Mouse (Mus musculus) heart, embryonic 13.5 days (tissue): ENCODE results near the gene Ppp6r1. TPM values are rescaled to one million over a fixed set of nuclear protein-coding genes. Genes with fewer than 3 reads are reported as not detected.
"Not testable (repeated sequence)": the region's sequence is repeated elsewhere in the genome, so short reads cannot be mapped to it uniquely, and the experiment has no call there.

Source experiments
- ATAC-seq: fragments of 200-750 bp; cut with Nextera tagmentation; 2 replicates; pipeline ENCODE4 v1.8.0; 2017; ENCODE audit warnings: moderate TSS enrichment; ENCODE audit not compliant: insufficient number of reproducible peaks, low FRiP score, low TSS enrichment; ENCODE audit errors: extremely low read depth
- H3K27ac ChIP-seq: fragments of 300-500 bp; sonication (generic); replicated peaks from 2 replicates; pipeline ENCODE4 v1.5.1; 2015; ENCODE audit warnings: moderate library complexity, mild to moderate bottlenecking, inconsistent platforms
- H3K27me3 ChIP-seq: fragments of 300-500 bp; sonication (generic); replicated peaks from 2 replicates; pipeline ENCODE4 v1.6.1; 2015; ENCODE audit warnings: mild to moderate bottlenecking, inconsistent platforms
- H3K36me3 ChIP-seq: fragments of 300-500 bp; sonication (generic); 2 replicates; pipeline ENCODE4 v1.6.1; 2015; ENCODE audit warnings: mild to moderate bottlenecking, inconsistent platforms
- H3K4me1 ChIP-seq: fragments of 300-500 bp; sonication (generic); 2 replicates; pipeline ENCODE4 v1.6.1; 2015; ENCODE audit warnings: inconsistent platforms
- H3K4me2 ChIP-seq: fragments of 300-500 bp; sonication (generic); 2 replicates; pipeline ENCODE4 v1.6.1; 2015; ENCODE audit warnings: inconsistent platforms, mild to moderate bottlenecking, moderate library complexity
- H3K4me3 ChIP-seq: fragments of 300-500 bp; sonication (generic); 2 replicates; pipeline ENCODE4 v1.5.1; 2015; ENCODE audit warnings: moderate library complexity, mild to moderate bottlenecking, inconsistent platforms
- H3K9ac ChIP-seq: fragments of 300-500 bp; sonication (generic); 2 replicates; pipeline ENCODE4 v1.6.1; 2015; ENCODE audit warnings: inconsistent platforms, mild to moderate bottlenecking, moderate library complexity
- H3K9me3 ChIP-seq: fragments of 300-500 bp; sonication (generic); 2 replicates; pipeline ENCODE4 v1.6.1; 2016; ENCODE audit warnings: inconsistent platforms
- WGBS: fragments of 180-500 bp; shearing (Covaris S2); methylation state at CpG from one replicate; pipeline ENCODE4 v1.1.7; 2015; ENCODE audit warnings: mixed read lengths; 5-methylcytosine and 5-hydroxymethylcytosine counted together
- polyA plus RNA-seq: library from polyadenylated mRNA; unstranded; fragments of >200 nt; fragmentation: Nextera tagmentation; extraction: Ambion mirVana; gene quantifications from 2 replicates; pipeline ENCODE4 v1.2.1, GENCODE M21; 2015

The Ppp6r1 gene
- polyA plus RNA-seq, 1 experiment from 2014 or later = 7.4 TPM

GRCm38 (mm10) chr7:4612386-4612785 is 46.4 kb downstream of the Ppp6r1 start:
- H3K9ac ChIP-seq = no peak overlapping the region
- no peaks in the 10 kb centered on the region for H3K27me3 ChIP-seq
- H3K27ac ChIP-seq = no peak overlapping the region
- no peaks in the 10 kb centered on the region for H3K9me3 ChIP-seq
- H3K4me3 ChIP-seq = no peak overlapping the region
- 50% methylated on average over 8 of the region's 8 CpGs for WGBS
- H3K4me1 ChIP-seq = no peaks in the 10 kb centered on the region
- H3K4me2 ChIP-seq = no peak overlapping the region
- H3K36me3 ChIP-seq = no peaks in the 10 kb centered on the region
- ATAC-seq = no peak

GRCm38 (mm10) chr7:4611921-4612341 is 46.9 kb downstream of the Ppp6r1 start:
- Histone ChIP-seq H3K27ac (no peak overlapping the region), H3K4me1 (no peaks in the 10 kb centered on the region), H3K36me3 (no peaks in the 10 kb centered on the region), H3K9ac (no peak overlapping the region), H3K4me2 (no peak overlapping the region), H3K9me3 (no peaks in the 10 kb centered on the region), H3K27me3 (no peaks in the 10 kb centered on the region), H3K4me3 (no peak overlapping the region)
- no peak for ATAC-seq
- 64% methylated on average over 12 of the region's 12 CpGs for WGBS

- H3K4me2 ChIP-seq = no peak overlapping the region
- WGBS = 72% methylated on average over 12 of the region's 12 CpGs
These were observed 47.3 kb downstream of the Ppp6r1 start for GRCm38 (mm10) chr7:4611511-4611910.

GRCm38 (mm10) chr7:4608002-4608401 is 50.8 kb downstream of the Ppp6r1 start:
- no peak for ATAC-seq
- WGBS = 60% methylated on average over 5 of the region's 5 CpGs
- no peaks in the 10 kb centered on the region for H3K4me1 ChIP-seq

More at GRCm38 (mm10) chr7:4611511-4611910, 47.3 kb downstream of the Ppp6r1 start:
- no peak overlapping the region for H3K27ac ChIP-seq
- H3K9me3 ChIP-seq = no peaks in the 10 kb centered on the region
- ATAC-seq = no peak
- no peaks in the 10 kb centered on the region for H3K4me1 ChIP-seq
- no peaks in the 10 kb centered on the region for H3K36me3 ChIP-seq
- no peak overlapping the region for H3K9ac ChIP-seq
- H3K27me3 ChIP-seq = no peaks in the 10 kb centered on the region
- no peak overlapping the region for H3K4me3 ChIP-seq

GRCm38 (mm10) chr7:4603873-4604272 is 54.9 kb downstream of the Ppp6r1 start, which contains the start of gene Ptprh:
TSS of gene Ptprh (minus strand) at chr7:4604041.
- no peak for ATAC-seq
- H3K4me1 ChIP-seq = no peaks in the 10 kb centered on the region

More at GRCm38 (mm10) chr7:4608002-4608401, 50.8 kb downstream of the Ppp6r1 start:
- H3K9me3 ChIP-seq = no peaks in the 10 kb centered on the region
- no peak overlapping the region for H3K27ac ChIP-seq
- H3K27me3 ChIP-seq = no peaks in the 10 kb centered on the region
- no peak overlapping the region for H3K9ac ChIP-seq
- no peak overlapping the region for H3K4me2 ChIP-seq
- H3K36me3 ChIP-seq = no peaks in the 10 kb centered on the region
- H3K4me3 ChIP-seq = no peak overlapping the region

GRCm38 (mm10) chr7:4602969-4603368 is 55.9 kb downstream of the Ppp6r1 start:
- Histone ChIP-seq H3K36me3 (no peaks in the 10 kb centered on the region), H3K4me3 (no peak overlapping the region), H3K9ac (no peak overlapping the region), H3K9me3 (no peaks in the 10 kb centered on the region), H3K4me1 (no peaks in the 10 kb centered on the region), H3K27ac (no peak overlapping the region), H3K27me3 (no peaks in the 10 kb centered on the region), H3K4me2 (no peak overlapping the region)
- ATAC-seq = no peak
- 75% methylated on average over 6 of the region's 6 CpGs for WGBS

More at GRCm38 (mm10) chr7:4603873-4604272, 54.9 kb downstream of the Ppp6r1 start, which contains the start of gene Ptprh:
- no peak within 1 kb of the TSS for H3K27ac ChIP-seq
- H3K9me3 ChIP-seq = no peaks in the 10 kb centered on the region
- H3K27me3 ChIP-seq = no peaks in the 10 kb centered on the region
- no peak within 1 kb of the TSS for H3K9ac ChIP-seq
- H3K36me3 ChIP-seq = no peaks in the 10 kb centered on the region
- H3K4me3 ChIP-seq = no peak within 1 kb of the TSS
- 65% methylated on average over 6 of the region's 6 CpGs for WGBS
- no peak within 1 kb of the TSS for H3K4me2 ChIP-seq

GRCm38 (mm10) chr7:4597046-4597445 is 61.8 kb downstream of the Ppp6r1 start:
- H3K27me3 ChIP-seq, H3K27ac ChIP-seq, H3K9me3 ChIP-seq, ATAC-seq, H3K4me2 ChIP-seq, H3K36me3 ChIP-seq, H3K9ac ChIP-seq, H3K4me3 ChIP-seq, H3K4me1 ChIP-seq: not testable (repeated sequence)
- 58% methylated on average over 4 of the region's 4 CpGs for WGBS

Other genes starting within 250 kb of the Ppp6r1 start
- 24.7 and 29.9 TPM in 2 replicates for gene Rdh13, start 213.4 kb downstream of the Ppp6r1 start, polyA plus RNA-seq
- 3.3 and 4.2 TPM in 2 replicates for gene Eps8l1, start 198.3 kb downstream of the Ppp6r1 start, polyA plus RNA-seq
- 29.2 and 33.9 TPM in 2 replicates for gene Ppp1r12c, start 157.3 kb downstream of the Ppp6r1 start, polyA plus RNA-seq
- 610 and 755 TPM in 2 replicates for gene Tnnt1, start 142.6 kb downstream of the Ppp6r1 start, polyA plus RNA-seq
- 2,083 and 2,324 TPM in 2 replicates for gene Tnni3, start 134.8 kb downstream of the Ppp6r1 start, polyA plus RNA-seq
- 0.59 and 0.95 TPM in 2 replicates for gene Dnaaf3, start 126.6 kb downstream of the Ppp6r1 start, polyA plus RNA-seq
- 1.4 and 2.7 TPM in 2 replicates for gene Syt5, start 111.5 kb downstream of the Ppp6r1 start, polyA plus RNA-seq
- 0.04 TPM in 1 of 2 replicates, not detected in the other for gene Ptprh, start 55.0 kb downstream of the Ppp6r1 start, polyA plus RNA-seq
- 2.4 TPM in 2 replicates for gene Tmem86b, start 27.6 kb downstream of the Ppp6r1 start, polyA plus RNA-seq
- gene Hspbp1, start 26.0 kb upstream of the Ppp6r1 start, polyA plus RNA-seq = 74.0 and 79.9 TPM in 2 replicates
- 0.46 and 0.91 TPM in 2 replicates for gene Brsk1, start 31.6 kb upstream of the Ppp6r1 start, polyA plus RNA-seq
- gene Tmem150b, start 66.2 kb upstream of the Ppp6r1 start, polyA plus RNA-seq = 0.05 and 0.07 TPM in 2 replicates
- 57.1 and 60.0 TPM in 2 replicates for gene Kmt5c, start 81.1 kb upstream of the Ppp6r1 start, polyA plus RNA-seq
- 35.4 and 36.4 TPM in 2 replicates for gene Cox6b2, start 94.1 kb upstream of the Ppp6r1 start, polyA plus RNA-seq
- not detected in 2 replicates for gene Fam71e2, start 112.3 kb upstream of the Ppp6r1 start, polyA plus RNA-seq
- 0.09 TPM in 1 of 2 replicates, not detected in the other for gene Il11, start 123.8 kb upstream of the Ppp6r1 start, polyA plus RNA-seq
- gene Tmem190, start 123.9 kb upstream of the Ppp6r1 start, polyA plus RNA-seq = not detected in 2 replicates
- 4.1 and 4.3 TPM in 2 replicates for gene Tmem238, start 130.6 kb upstream of the Ppp6r1 start, polyA plus RNA-seq
- gene Rpl28, start 133.9 kb upstream of the Ppp6r1 start, polyA plus RNA-seq = 209 and 245 TPM in 2 replicates
- 327 and 359 TPM in 2 replicates for gene Ube2s, start 153.6 kb upstream of the Ppp6r1 start, polyA plus RNA-seq
- gene Shisa7, start 185.7 kb upstream of the Ppp6r1 start, polyA plus RNA-seq = 0.04 TPM in 2 replicates
- 3.7 and 3.8 TPM in 2 replicates for gene Isoc2b, start 211.2 kb upstream of the Ppp6r1 start, polyA plus RNA-seq
- gene Isoc2a, start 218.1 kb upstream of the Ppp6r1 start, polyA plus RNA-seq = 1.4 TPM in 2 replicates
- 0.27 TPM in 1 of 2 replicates, not detected in the other for gene Gm36210, start 247.5 kb upstream of the Ppp6r1 start, polyA plus RNA-seq